Mouse (Mus musculus) embryonic facial prominence, embryonic 11.5 days (tissue): ENCODE measurements around the gene Manbal. TPM values are rescaled to one million over a fixed set of nuclear protein-coding genes. Genes with fewer than 3 reads are reported as not detected.

Experiments
- ATAC-seq: fragments of 200-750 bp; cut with Nextera tagmentation; replicated peaks from 2 replicates; pipeline ENCODE4 v1.8.0; 2017; ENCODE audit warnings: low read depth; ENCODE audit not compliant: insufficient number of reproducible peaks, low FRiP score, low TSS enrichment
- DNase-seq: peaks from one replicate; pipeline ENCODE4 v3.0.0-alpha.2; 2015; ENCODE audit warnings: low spot score
- H3K27ac ChIP-seq: fragments of 300-500 bp; sonication (generic); replicated peaks from 2 replicates; pipeline ENCODE4 v1.5.1; 2014; ENCODE audit warnings: mild to moderate bottlenecking, low read depth, low read length, control low read depth
- H3K27me3 ChIP-seq: fragments of 300-500 bp; sonication (generic); 2 replicates; pipeline ENCODE4 v1.6.1; 2014; ENCODE audit warnings: mild to moderate bottlenecking, low read length, moderate library complexity, mixed read lengths; ENCODE audit not compliant: control insufficient read depth, insufficient read depth
- H3K36me3 ChIP-seq: fragments of 300-500 bp; sonication (generic); replicated peaks from 2 replicates; pipeline ENCODE4 v1.6.1; 2014; ENCODE audit warnings: low read depth, mild to moderate bottlenecking, low read length, moderate library complexity, mixed read lengths; ENCODE audit not compliant: control insufficient read depth, insufficient read depth
- H3K4me1 ChIP-seq: fragments of 300-500 bp; sonication (generic); 2 replicates; pipeline ENCODE4 v1.6.1; 2014; ENCODE audit warnings: low read length, mixed read lengths; ENCODE audit not compliant: control insufficient read depth, insufficient read depth
- H3K4me2 ChIP-seq: fragments of 300-500 bp; sonication (generic); 2 replicates; pipeline ENCODE4 v1.6.1; 2014; ENCODE audit warnings: low read depth, mild to moderate bottlenecking, control low read depth, low read length, moderate library complexity
- H3K4me3 ChIP-seq: fragments of 300-500 bp; sonication (generic); 2 replicates; pipeline ENCODE4 v1.5.1; 2014; ENCODE audit warnings: low read depth, low read length, control low read depth
- H3K9ac ChIP-seq: fragments of 300-500 bp; sonication (generic); replicated peaks from 2 replicates; pipeline ENCODE4 v1.6.1; 2014; ENCODE audit warnings: mild to moderate bottlenecking, control low read depth, low read length
- H3K9me3 ChIP-seq: fragments of 300-500 bp; sonication (generic); replicated peaks from 2 replicates; pipeline ENCODE4 v1.6.1; 2016; ENCODE audit warnings: mild to moderate bottlenecking, low read length, inconsistent platforms, mixed read lengths; ENCODE audit not compliant: control insufficient read depth
- WGBS: fragments of 180-500 bp; shearing (Covaris S2); extraction: QIAGEN DNeasy Blood & Tissue Kit; methylation state at CpG from one replicate; pipeline ENCODE4 v1.1.7; 2014; 5-methylcytosine and 5-hydroxymethylcytosine counted together
- polyA plus RNA-seq: library from polyadenylated mRNA; unstranded; fragments of >200 nt; fragmentation: Nextera tagmentation; extraction: Ambion mirVana; gene quantifications from 2 replicates; pipeline ENCODE4 v1.2.1, GENCODE M21; 2014

Gene Manbal
- polyA plus RNA-seq, 1 experiment from 2014 or later = 33.4 TPM

DNA sequence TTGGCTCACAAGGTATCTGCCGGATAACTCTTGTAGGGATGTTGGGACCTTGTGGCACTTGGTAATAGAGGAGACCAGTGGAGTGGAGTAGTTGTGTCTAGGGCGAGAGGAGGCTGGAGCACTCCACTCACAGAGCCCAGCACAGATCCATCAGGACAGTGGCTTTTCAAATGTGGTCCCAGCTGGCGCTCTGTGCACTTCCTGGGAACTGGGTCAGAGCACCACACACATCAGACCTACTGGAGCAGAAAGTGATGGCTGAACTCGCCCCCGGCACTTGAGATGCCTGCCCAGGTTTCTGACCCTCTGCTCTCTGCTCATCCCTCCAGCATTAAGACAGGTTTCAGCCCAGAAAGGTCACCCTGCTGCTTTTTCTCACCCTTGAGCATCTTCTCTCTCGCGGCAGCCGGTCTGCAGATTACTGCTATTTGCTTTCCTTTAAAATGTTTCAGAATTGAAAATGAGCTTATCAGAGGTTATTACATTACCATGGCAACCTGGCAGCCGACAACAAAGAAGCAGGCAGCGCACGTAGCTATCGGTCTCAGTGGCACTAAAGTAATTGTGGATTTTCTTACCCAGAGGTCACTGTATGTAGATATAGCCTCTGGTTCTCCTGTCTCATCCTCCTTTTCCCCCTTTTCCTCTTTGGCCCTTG is 18.1 kb upstream of the Manbal start:
- WGBS = 69% methylated on average over 12 of the region's 12 CpGs
- H3K4me1 ChIP-seq = no peaks in the 10 kb centered on the region
- ATAC-seq = no peak
- no peak for DNase-seq
- no peaks in the 10 kb centered on the region for H3K27me3 ChIP-seq
- H3K36me3 ChIP-seq = no peaks in the 10 kb centered on the region
- H3K4me2 ChIP-seq = no peak overlapping the region
- H3K9me3 ChIP-seq = no peaks in the 10 kb centered on the region
- H3K9ac ChIP-seq = no peak overlapping the region
- no peak overlapping the region for H3K4me3 ChIP-seq
- H3K27ac ChIP-seq = no peak overlapping the region

DNA sequence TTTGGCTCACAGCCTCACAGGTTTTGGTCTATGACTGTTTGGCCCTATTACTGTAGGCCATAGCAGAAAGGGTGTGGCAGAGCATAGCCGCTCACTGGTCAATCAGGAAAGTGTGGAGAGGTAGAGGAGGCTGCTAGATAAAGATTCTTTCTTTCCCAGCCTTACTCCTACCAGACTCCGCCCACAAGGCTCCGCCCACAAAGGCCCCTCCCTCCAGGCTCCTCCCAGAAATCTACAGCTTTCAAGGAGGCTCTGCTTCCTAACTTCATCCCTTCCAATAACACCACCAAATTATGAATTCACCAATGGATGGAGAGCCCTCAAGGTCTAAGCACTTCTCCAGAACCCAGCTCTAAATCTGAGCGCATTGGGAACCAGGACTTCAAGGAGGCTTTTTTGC is 14.2 kb upstream of the Manbal start:
- Histone ChIP-seq H3K27me3 (no peaks in the 10 kb centered on the region), H3K27ac (no peak overlapping the region), H3K9ac (no peak overlapping the region), H3K4me3 (no peak overlapping the region), H3K36me3 (no peaks in the 10 kb centered on the region), H3K4me2 (no peak overlapping the region), H3K9me3 (no peaks in the 10 kb centered on the region), H3K4me1 (no peaks in the 10 kb centered on the region)
- DNase-seq (no peak), ATAC-seq (no peak)
- 66% methylated on average over 4 of the region's 4 CpGs for WGBS

DNA sequence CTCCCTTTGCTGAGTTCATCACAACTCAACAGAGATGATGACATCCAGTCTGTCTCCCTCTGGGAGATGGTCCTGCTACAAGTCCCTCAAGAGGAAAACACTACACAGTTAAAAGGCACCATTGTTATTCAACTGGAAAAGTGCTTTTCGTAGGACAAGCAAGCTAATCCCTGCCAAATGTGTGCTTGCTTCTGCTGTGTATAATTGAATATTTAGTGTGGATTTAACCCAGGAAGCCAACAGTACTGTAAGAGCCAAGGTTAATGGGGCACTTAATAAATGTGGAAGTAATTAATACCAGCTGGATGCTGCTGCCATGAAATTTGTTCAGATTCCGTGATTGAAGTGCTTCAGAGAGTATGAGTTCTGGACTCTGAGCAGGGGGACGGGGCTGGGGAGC is 13.3 kb upstream of the Manbal start:
- no peak for DNase-seq
- Histone ChIP-seq H3K4me3 (no peak overlapping the region), H3K4me1 (no peaks in the 10 kb centered on the region), H3K4me2 (no peak overlapping the region), H3K36me3 (no peaks in the 10 kb centered on the region), H3K9ac (no peak overlapping the region), H3K9me3 (no peaks in the 10 kb centered on the region), H3K27ac (no peak overlapping the region), H3K27me3 (no peaks in the 10 kb centered on the region)
- 41% methylated on average over 3 of the region's 3 CpGs for WGBS
- ATAC-seq = no peak

DNA sequence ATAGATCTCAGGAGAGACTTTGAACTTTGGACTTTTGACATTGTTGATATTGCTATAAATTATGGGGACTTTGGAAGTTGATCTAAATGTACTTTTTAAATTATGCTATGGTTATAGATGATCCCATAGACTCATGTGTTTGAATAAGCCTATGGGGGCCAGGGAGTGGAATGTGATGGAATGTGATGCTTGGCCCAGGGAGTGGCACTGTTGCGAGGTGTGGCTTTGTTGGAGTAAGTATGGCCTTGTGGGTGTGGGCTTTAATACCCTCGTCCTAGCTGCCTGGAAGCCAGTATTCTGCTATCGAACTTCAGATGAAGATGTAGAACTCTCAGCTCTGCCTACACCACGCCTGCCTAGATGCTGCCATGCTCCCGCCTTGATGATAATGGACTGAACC is 7.4 kb upstream of the Manbal start:
- DNase-seq = no peak
- WGBS = 86% methylated on average over 5 of the region's 5 CpGs
- no peak overlapping the region for H3K4me3 ChIP-seq
- H3K4me1 ChIP-seq = no peaks in the 10 kb centered on the region
- H3K4me2 ChIP-seq = no peak overlapping the region
- no peak overlapping the region for H3K9ac ChIP-seq
- H3K27ac ChIP-seq = no peak overlapping the region
- H3K27me3 ChIP-seq = no peaks in the 10 kb centered on the region
- no peaks in the 10 kb centered on the region for H3K9me3 ChIP-seq
- H3K36me3 ChIP-seq = no peaks in the 10 kb centered on the region
- no peak for ATAC-seq

DNA sequence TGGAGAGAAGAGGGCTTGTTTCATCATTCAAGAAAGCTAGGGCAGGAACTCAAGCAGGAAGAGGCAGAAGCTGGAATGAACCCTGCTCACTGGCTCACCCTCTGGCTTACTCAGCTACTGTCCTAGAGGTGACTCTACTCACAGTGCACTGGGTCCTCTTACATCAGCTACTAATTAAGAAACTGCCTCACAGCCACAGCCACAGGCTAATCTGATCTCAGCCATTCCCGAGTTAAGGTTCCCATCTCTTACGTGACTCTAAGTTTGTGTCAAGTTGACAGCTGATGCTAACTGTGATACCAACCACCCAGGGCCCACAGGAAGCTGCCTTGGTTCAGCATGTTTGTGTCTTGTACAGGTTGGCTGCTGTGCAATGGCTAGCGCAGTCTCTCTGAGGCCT is 4.4 kb upstream of the Manbal start:
- no peaks in the 10 kb centered on the region; the same call in 1 of the 2 replicates for H3K4me1 ChIP-seq
- no peak overlapping the region for H3K4me3 ChIP-seq
- H3K4me2 ChIP-seq = no peak overlapping the region
- no peak for DNase-seq
- WGBS = 70% methylated on average over 3 of the region's 3 CpGs
- H3K36me3 ChIP-seq = no peaks in the 10 kb centered on the region
- no peaks in the 10 kb centered on the region for H3K9me3 ChIP-seq
- no peak overlapping the region for H3K9ac ChIP-seq
- no peak for ATAC-seq
- no peak overlapping the region for H3K27ac ChIP-seq
- no peaks in the 10 kb centered on the region for H3K27me3 ChIP-seq

DNA sequence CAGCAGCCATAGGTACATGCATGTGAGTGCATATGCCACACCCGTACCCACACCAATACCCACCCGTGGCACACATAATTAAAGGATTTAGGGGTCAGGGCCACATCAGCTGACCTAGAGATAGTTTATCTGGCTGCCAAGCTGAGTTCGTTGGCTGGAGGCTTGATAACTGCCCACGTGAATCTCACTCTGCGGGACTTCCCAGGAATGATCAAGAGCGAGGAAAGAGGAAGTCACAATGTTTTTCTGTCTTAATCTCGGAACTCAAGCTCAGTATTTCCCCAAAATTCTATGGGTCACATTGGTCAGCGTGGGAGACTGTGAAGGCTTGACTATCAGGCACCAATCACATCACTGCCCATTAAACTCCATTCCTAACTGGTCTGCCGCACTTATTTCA is 632 bp upstream of the Manbal start:
- H3K36me3 ChIP-seq = no peaks in the 10 kb centered on the region
- no peak overlapping the region; the same call in 1 of the 2 replicates for H3K9ac ChIP-seq
- H3K27me3 ChIP-seq = no peaks in the 10 kb centered on the region
- no peaks in the 10 kb centered on the region for H3K9me3 ChIP-seq
- H3K4me2 ChIP-seq = peak overlapping the region; percentile 7; the same call in 1 of the 2 replicates
- DNase-seq (no peak), ATAC-seq (no peak)
- no peaks in the 10 kb centered on the region; the same call in 1 of the 2 replicates for H3K4me1 ChIP-seq
- no peak overlapping the region; the same call in 1 of the 2 replicates for H3K4me3 ChIP-seq
- WGBS = 83% methylated on average over 9 of the region's 9 CpGs
- H3K27ac ChIP-seq = no peak overlapping the region

DNA sequence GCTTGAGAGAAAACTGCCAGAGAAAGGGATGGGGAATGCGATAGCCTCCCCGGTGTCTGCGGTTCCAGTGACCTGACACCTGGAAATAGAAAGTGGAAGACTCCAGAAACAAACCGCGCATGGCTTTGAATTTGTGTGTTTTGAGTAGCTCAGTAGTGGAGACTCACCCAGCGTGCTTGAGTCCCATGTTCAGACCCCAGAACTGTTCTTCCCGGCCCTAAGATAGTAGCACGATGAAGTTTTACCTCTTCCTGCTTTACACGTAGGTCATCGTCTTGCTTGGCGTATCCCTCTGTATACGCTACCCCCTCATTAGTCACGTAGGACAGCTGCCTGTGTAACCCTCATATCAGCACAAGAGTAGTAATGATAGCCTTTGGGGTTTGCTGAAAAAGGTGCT is 597 bp downstream of the Manbal start:
- Histone ChIP-seq H3K27ac (peak overlapping the region; percentile 74), H3K4me1 (no peaks in the 10 kb centered on the region; the same call in 1 of the 2 replicates), H3K9me3 (no peaks in the 10 kb centered on the region), H3K36me3 (no peaks in the 10 kb centered on the region), H3K27me3 (no peaks in the 10 kb centered on the region), H3K4me3 (peak overlapping the region; percentile 85), H3K9ac (peak overlapping the region; percentile 96), H3K4me2 (peak overlapping the region; percentile 70)
- ATAC-seq (no peak), DNase-seq (no peak)
- 8% methylated on average over 13 of the region's 13 CpGs for WGBS

DNA sequence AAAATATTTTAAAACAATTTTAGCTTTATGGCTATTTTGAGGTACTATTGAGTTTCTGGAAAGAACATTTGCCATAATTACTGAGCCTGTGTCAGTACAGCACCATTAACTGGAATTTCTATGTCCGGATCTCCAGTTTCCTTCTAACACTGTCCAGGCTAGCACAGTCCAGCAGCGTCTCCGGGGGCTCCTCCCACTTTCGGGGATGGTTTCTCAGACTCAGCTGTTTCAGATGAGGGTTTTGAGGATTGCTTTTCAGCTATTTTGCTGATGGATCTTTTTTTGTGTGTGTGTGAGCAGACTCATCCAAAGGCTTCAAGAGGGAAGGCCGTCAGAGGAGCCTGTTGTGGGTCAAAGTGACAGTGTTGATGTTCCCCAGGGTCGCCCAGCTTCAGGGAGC is 4.3 kb downstream of the Manbal start:
- no peak for ATAC-seq
- H3K4me2 ChIP-seq = no peak overlapping the region; the same call in 1 of the 2 replicates
- no peak overlapping the region for H3K4me3 ChIP-seq
- H3K4me1 ChIP-seq = no peaks in the 10 kb centered on the region; the same call in 1 of the 2 replicates
- WGBS = 71% methylated on average over 6 of the region's 6 CpGs
- H3K36me3 ChIP-seq = no peaks in the 10 kb centered on the region
- H3K27me3 ChIP-seq = no peaks in the 10 kb centered on the region
- no peaks in the 10 kb centered on the region for H3K9me3 ChIP-seq
- no peak for DNase-seq
- no peak overlapping the region for H3K9ac ChIP-seq
- no peak overlapping the region for H3K27ac ChIP-seq
